Mouse (Mus musculus): ENCODE results near the gene Bad. TPM values are rescaled to one million over a fixed set of nuclear protein-coding genes. Genes with fewer than 3 reads are reported as not detected.

Gene Bad
- total RNA-seq (2023; ENCODE audit: inconsistent age) = 10.7 to 16.5 TPM (median 14.1 TPM) in 4 replicates

DNA sequence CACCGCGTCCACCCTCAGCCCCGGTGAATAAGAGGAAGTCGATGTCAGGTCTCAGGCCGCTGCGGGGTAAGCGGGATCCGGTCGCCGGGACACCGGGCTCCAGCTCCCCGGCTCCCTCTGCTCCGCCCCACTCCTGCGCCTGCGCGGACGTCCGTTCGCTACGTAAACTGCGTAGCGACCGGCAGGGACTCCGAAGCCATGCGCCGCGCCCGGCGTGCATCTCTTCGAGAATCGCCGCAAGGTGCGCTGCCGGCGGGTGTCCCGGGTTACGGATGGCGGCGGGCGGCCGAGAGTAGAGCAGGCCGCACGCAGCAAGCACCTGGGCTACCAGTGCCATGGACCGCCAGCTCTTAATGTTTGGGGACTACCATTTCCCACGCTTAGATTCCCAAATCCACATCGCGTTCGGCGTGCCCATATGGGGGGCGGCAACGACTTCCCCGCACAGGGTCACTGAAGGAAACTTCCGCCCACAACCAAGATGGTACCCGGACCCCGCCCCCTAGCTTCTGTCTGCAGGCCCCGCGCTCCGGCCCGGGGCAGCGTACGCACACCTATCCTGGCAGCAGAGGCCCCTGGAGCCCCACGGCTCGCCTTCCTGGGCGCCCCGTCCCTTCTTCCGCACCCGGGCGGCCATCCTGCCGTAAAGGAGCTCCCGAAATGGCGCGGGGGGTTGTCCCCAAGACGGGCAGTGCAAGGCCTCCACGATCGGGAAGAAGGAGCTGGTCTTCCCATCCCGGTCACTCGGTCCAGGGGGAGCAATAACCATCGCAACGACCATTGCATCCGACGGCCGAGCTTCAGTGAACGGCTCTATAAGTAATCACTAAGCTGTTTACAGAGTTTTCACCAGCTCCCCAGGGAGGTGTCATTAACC lies at the start of gene Bad:
Gene Bad (plus strand): TSS at position 490 of the 877 bp plus-strand sequence.

GRCm38 (mm10) chr19:6909507-6910289 lies 32.0 kb upstream of the Bad start, which contains the start of the genes Trmt112 and Prdx5:
Gene Trmt112, plus strand, starts transcription at chr19:6909698.
Gene Prdx5, minus strand, starts transcription at chr19:6910106.

DNA sequence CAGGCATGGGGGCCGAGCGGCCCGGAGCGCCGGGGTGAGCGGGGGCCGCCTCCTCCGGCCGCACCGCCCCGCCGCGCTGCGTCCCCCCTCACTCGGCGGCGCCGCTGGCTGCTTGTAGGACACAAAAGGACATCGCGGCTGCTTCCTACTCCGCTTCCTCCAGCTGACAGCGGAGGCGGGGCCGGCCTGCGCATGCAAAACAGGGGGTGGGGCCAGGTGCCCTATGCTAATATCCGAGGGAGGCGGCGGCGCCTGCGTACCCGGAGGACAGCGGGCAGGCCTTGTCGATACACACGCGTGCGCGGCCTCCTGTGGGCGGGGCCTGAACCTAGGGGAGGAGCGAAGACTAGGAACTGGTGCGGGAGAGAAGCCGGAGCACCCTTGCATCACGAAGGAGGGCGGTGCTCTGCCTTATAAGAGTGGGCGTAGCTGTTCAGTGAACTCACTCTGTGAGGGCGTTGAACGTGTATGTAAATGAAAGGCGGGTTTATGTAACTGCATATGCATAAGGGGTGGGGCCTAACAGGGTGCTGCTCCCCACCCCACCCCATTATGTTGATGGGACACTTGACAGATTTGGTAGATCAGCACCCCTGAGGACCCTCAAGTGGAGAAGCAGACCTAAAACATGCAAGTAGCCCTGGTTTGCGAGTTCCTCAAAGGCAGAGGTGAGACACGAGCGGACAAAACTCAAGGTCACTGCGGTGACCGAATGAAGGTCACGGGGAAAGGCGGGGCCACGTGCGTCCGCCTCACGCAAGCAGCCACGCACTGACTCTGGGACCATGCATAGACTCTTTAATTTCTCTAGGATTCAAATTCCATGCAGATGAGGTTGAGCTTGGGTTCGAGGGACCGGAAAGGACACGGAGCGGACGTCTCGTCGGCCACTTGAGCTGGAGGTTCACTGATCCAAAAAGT lies 19.8 kb upstream of the Bad start, which contains the start of gene Esrra:
Gene Esrra (minus strand): TSS at position 167 of the 921 bp plus-strand sequence.

DNA sequence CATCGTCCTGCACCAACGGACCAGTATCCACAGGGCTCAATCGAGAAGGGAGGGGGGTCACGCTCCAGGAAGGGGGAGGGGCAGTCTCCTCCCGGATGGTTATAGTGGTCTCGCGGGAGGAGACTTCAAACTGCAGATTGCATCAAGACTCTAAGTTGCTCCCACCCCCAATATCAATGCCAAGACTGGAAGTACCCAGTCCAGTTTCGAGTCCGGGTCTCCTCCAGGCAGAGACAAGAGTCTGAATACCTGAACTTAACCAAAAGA lies 16.4 kb upstream of the Bad start, which contains the start of gene Catsperz:
Gene Catsperz (minus strand): TSS at position 74 of the 267 bp plus-strand sequence.

GRCm38 (mm10) chr19:6934195-6934977 lies 7.3 kb upstream of the Bad start, which contains the start of gene Kcnk4:
Gene Kcnk4, minus strand, starts transcription at chr19:6934515.

GRCm38 (mm10) chr19:6942249-6942691 lies 609 bp downstream of the Bad start, which contains the start of gene Gpr137:
Gene Gpr137, minus strand, starts transcription at chr19:6942480.

DNA sequence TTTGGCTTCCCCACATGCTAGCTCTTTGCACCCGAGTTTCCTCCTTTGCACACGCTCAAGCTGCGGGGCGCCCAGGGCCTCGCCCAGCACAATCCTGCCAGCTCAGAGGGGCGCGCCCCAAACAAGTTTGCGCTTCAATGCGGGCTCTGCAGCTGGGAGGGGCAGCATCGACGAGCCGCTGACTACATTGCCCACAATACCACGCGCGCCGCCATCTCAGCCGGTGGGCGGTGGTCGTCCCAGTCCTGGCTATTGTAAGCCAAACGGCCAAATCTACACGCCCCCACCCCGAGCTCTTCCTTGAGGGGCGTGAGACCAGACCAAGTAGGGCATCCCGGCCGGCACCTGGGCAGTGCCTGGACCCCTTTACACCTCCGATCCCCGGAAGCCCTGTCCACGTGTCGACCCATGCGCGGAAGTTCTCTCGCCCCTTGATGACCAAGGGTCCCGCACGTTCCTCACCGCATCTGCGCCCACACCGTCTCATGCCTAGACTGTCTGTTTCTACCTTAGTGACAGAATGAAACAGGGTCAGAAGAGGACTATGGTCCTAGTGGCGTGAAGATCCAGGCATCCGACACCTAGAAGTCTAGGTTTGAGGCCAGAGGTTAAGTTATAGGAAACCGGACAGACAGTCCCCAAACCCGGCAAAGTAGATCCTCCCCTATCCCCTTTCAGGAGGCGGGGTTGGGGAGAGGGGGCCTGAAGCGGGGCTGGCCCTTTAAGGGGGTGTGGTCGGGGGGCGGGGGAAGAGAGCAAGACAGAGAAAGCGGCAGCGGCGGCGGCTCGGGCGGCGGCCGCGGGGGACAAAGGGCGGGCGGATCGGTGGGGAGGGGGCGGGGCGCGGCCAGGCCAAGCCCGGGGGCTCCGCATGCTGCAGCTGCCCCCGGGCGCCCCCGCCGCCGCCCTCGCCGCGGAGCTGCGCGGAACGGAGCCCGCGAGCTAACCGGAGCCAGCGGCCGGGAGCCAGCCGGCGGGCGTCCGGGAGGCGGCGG lies 32.8 kb downstream of the Bad start, which contains the start of gene Ppp1r14b:
Gene Ppp1r14b (plus strand): TSS at position 758 of the 995 bp plus-strand sequence.

DNA sequence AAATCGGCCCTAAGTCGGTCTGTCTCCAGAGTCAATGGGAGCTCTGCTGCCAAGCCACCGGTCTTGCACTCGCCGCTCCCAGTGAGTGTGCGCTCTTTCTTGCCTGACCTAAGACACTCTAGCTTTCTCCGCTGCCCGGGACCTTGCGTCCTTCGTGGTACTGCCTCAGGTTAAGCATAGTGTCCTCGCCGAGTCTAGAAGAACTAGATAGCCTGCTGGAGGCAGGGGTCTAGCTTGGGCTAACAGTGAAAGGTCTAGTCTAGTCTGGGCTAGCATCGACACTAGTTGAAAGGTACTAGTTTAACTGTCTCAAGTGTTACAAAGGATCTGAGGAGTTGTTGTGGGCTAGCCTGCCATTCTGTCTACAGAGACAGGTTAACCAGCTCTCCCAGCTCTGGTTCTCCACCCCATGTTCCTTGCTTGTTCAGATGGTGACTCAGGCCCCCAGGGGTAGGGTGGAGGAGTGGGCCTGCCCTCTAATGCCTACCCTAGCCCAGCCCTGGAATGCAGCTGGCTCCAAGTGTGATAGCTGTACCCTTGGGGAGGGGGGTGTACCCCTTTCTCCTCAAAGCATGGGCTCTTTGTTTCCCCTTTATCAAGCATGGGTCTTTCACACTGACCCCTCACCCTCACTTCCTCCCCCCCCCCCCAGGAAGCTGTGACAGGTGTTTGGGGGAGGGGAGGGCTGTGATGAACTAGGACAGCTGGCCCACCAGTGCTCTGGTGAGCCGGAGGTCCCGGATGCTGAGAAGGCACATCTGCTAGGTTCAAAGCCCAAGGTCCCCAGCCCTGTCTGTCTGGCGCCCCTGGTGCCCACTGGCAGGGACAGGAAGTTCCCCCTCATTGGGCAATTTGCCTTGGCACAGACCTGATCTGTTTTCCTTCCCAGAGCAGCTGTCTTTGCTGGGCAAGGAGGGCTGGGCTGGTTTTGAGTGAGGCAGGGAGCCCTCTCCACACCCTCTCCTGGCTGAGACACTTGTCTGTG lies 34.2 kb downstream of the Bad start, which contains the start of gene Plcb3:
Gene Plcb3 (minus strand): TSS at position 934 of the 985 bp plus-strand sequence.

DNA sequence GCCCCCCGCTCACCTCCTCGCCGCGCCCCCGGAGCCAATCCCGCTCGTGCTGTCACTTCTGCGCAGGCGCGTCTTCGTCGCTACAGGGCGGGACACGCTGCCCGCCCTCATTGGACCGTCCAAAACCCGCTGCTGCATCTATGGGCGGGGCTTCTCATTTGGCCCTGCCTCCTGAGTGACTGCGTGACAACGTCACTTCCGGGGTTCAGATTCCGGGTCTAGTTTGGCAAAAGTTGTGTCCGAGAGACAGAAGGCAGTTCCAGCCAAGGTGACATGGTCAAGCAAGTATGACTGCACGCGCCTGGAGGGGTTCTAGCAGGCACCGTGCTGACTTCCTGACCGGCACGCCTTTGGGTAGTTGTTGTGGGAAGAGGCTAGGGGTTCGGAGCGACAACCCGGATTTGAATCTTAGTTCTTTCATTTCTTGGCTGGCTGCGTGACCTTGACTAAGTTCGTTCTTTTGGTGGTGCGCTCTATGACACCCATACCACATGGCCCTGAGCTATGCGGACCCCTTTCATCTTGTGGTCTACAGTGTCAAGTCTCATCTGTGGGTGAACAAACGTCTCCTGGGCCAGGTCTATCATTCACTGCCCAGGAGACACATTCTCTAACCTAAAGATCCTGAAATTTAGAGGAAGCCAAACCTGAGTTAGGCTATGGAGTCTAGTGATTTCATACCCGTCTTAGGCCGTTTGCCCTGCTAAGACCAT lies 38.9 kb downstream of the Bad start, which contains the start of gene Fkbp2:
Gene Fkbp2 (minus strand): TSS at position 121 of the 713 bp plus-strand sequence.

GRCm38 (mm10) chr19:6987061-6987903 lies 45.6 kb downstream of the Bad start, which contains the start of gene Vegfb:
Gene Vegfb, minus strand, starts transcription at chr19:6987651.

GRCm38 (mm10) chr19:6992011-6992858 lies 50.6 kb downstream of the Bad start, which contains the start of gene Dnajc4:
Gene Dnajc4, minus strand, starts transcription at chr19:6992572.

GRCm38 (mm10) chr19:6996006-6996405 lies 54.3 kb downstream of the Bad start, which contains the start of the genes Nudt22 and Trpt1:
Gene Nudt22, minus strand, starts transcription at chr19:6996117.
Gene Trpt1, plus strand, starts transcription at chr19:6996131.

